Mouse (Mus musculus): ENCODE data around the gene Scg3.
"Not testable (repeated sequence)": the region's sequence is repeated elsewhere in the genome, so short reads cannot be mapped to it uniquely, and the experiment has no call there.

Scg3 gene

DNA sequence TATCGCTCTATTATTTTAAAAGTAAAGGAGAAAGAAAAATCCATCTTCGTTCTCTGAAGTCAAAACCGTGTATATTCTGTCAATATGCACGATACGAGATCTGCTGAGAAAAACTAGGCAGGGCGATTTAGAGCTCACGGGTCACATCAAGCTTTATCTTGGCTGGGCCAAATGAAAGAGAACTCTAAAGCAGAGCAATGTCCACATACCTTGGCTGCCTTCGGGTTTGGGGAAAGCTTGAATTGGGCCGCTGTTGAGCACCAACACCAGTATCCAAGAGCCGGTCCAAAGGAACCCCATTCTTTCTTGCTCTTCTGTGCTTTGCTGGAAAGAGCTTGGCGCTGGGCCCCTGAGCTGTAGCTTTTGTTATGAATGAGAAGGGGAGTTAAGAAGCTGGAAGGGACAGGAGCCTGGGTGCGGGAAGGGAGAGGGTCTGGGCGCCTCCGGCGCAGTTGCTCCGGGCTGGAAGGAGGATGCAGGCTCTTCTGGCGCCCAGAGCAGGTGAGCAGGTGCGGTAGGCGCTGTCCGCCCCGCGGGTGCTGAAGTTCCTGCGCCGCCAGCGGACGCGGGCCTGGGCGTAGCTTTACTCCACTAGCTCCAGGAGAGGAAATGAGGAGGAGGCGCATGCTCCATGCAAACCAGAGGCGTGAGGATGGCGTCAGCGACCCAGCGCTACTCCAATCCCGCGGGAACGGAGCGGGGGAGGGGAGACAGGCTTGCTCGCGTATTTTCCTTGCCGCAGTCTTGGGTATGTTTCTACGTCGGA, at the start of gene Scg3:
Gene Scg3, minus strand, starts transcription at position 631 of the 766 bp plus-strand sequence.
- peak; percentile 94 for DNase-seq (ENCODE audit: low spot score)

DNA sequence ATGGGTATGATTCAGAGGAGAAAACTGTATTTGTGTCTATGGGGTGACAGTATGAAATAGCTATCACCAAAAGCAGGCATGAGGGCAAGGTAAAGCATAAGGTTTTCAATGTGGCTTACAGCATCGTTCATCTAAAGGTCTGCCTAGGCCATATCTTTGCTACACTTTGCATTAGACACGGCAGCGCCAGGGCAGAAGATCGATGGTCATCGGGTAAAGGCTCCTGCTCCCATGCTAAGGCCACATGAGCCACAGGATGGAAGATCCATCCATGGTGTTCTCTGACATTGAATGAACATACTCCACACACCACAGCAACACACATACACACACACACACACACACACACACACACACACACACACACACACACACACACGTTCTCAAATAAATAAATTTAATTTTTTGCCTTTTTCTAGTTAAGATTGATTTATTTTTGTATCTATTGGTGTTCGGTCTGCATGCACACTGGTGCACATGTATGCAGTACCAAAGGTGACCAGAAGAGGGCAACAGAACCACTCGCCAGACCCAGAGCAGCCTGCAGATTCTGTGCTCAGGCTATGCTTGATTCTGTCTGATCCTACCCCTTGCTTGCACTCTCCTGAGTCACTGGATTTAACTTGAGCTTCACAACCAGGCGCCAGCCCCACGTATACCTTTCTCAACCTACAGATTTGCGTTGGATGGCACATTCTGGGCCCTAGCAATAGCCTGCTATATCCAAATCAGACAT, 36.3 kb upstream of the Scg3 start:
- peak; percentile 87 for DNase-seq (ENCODE audit: low spot score)

DNA sequence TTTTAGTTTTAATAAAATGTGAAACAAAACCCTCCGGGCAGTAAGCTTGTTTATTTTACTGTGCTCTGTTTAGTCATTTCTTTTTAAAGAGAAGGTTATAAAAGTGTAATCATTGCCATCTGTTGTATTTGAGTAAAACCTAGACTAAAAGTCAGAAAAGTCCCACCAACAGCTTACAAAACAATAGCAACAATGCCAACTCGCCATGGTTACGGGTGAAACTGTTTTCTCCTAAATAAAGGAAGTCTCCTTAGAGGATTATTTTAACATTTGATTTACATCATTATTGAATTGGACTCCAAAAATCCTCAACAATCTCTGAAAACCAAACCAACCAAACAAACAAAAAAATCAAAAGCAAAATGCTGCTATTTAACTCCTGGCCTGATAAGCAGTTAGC, 35.6 kb upstream of the Scg3 start:
- no peak for DNase-seq (ENCODE audit: low spot score)

- no peak for DNase-seq (ENCODE audit: low spot score)
Measured at GRCm38 (mm10) chr9:75684772-75685171, 916 bp upstream of the Scg3 start.

GRCm38 (mm10) chr9:75684292-75684691, 436 bp upstream of the Scg3 start:
- no peak for DNase-seq (ENCODE audit: low spot score)

DNA sequence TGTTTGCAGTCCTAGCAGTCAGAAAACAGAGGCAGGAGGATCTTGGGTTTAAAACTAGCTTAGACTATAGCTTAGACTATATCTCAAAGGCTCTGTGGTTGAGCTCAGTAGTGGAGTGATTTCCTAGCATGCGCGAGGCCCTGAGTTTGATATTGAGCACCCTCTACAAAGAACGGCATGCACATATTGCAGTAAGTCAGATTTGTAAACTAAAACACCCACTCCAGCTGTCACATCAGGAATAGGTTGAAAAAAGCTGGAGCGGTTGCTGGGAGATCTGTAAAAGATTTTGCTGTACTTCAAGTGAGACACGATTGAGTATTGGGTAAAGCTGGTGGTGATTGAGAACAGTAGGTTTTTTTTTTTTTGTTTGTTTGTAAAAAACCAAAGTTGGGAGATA, 3.2 kb downstream of the Scg3 start:
- no peak for DNase-seq (ENCODE audit: low spot score)

GRCm38 (mm10) chr9:75679629-75680028, 4.2 kb downstream of the Scg3 start:
- no peak for DNase-seq (ENCODE audit: low spot score)

- no peak for DNase-seq (ENCODE audit: low spot score)
Measured at GRCm38 (mm10) chr9:75678341-75678740, 5.5 kb downstream of the Scg3 start.

DNA sequence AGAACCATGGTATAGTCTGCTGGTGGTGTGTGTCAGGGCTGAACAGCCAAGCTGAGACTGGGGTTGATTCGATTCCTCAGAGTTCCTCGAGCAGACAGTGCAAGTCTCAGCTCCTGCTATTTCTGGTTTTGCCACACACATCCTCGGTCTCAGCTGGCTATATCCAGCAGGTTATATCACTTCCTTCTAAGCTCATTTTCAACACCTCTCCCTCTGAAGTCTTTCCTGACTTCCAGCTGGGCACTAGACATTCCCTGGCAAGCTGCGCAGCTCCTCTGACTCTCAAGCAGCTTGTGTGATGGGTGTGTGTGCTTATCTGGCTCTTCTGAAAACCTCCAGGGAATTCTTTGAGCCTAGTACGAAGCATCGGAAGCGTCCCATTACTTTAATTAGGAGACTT, 7.6 kb downstream of the Scg3 start:
- no peak for DNase-seq (ENCODE audit: low spot score)

DNA sequence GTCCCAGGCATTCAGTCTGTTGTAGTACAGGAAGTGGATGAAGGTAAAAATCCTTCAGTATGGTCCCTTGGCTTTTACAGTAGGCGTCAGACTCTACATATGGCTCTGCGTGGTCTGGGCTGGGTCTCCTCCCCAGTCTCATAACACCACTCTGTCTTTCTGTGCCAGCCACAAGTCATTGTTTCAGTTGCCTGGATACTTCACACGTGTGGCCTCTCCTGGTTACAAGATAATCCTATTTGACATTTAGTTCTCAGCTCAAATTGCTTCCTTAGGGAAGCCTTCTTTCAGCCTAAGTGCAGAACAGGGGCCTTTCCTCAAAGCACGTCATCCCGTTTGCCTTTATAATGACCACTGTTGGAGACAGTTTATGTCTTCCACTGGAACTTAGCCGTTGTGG, 11.1 kb downstream of the Scg3 start:
- no peak for DNase-seq (ENCODE audit: low spot score)

- no peak for DNase-seq (ENCODE audit: low spot score)
Measured at GRCm38 (mm10) chr9:75666612-75667011, 17.2 kb downstream of the Scg3 start.

GRCm38 (mm10) chr9:75665364-75665763, 18.5 kb downstream of the Scg3 start:
- no peak for DNase-seq (ENCODE audit: low spot score)

GRCm38 (mm10) chr9:75660917-75661316, 22.9 kb downstream of the Scg3 start:
- DNase-seq (ENCODE audit: low spot score): no peak

- not testable (repeated sequence) for DNase-seq (ENCODE audit: low spot score)
Measured at GRCm38 (mm10) chr9:75656456-75656855, 27.4 kb downstream of the Scg3 start.

GRCm38 (mm10) chr9:75653981-75654911, 29.6 kb downstream of the Scg3 start:
- DNase-seq (ENCODE audit: low spot score): no peak

DNA sequence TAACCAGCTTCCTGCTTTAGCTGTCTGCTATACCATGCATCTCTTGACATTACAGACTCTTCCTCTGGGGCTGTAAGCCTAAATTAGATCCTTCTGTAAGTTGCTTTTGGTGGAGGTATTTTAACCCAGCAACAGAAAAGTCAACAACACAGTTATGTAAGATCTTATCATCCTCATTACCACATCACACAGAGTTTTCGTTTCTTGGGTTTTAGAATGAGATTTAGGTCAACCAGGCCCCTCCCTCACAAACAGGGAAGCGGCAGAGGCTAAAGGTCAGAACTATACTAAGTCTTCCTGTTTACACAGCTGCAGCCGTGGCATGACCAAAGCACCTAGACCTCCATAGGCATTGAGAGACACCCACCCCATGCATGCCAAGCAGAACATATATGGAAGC, 38.5 kb downstream of the Scg3 start:
- DNase-seq (ENCODE audit: low spot score): peak; percentile 71

DNA sequence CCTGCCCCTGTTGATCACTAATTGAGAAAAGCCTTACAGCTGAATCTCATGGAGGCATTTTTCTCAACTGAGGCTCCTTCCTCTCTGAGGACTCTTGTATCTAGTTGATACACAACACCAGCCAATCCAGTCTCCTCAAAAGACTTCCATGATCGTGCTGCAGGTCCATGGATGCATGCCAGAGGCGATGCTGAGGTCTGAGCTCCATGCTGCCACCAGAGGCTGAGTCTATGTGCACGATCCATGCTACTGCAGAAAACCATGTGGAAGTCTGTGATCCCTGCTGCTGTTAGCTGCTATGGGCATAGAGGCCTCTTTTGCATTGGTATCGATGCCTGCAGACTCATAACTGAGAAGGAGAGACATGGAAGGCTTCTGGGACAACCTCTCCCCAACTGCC, 49.6 kb downstream of the Scg3 start:
- no peak for DNase-seq (ENCODE audit: low spot score)

GRCm38 (mm10) chr9:75633603-75634002, 50.3 kb downstream of the Scg3 start:
- no peak for DNase-seq (ENCODE audit: low spot score)

DNA sequence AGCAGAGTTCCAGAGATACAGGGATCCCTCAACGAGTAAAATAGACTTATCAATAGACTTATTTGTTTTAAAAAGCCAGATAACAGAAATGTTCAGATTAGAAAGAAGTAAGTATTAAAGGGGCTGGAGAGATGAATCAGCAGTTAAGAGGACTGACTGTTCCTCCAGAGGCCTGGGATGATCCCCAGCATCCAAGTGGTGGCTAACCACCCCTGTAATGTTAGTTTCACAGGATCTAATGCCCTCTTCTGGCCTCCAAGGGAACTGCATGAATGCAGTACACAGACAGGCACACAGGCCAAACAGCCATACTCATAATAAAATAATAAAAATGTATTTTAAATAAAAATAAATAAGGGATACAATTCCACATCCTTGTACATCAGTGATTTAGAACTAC, 51.0 kb downstream of the Scg3 start:
- peak; percentile 53 for DNase-seq (ENCODE audit: low spot score)

DNA sequence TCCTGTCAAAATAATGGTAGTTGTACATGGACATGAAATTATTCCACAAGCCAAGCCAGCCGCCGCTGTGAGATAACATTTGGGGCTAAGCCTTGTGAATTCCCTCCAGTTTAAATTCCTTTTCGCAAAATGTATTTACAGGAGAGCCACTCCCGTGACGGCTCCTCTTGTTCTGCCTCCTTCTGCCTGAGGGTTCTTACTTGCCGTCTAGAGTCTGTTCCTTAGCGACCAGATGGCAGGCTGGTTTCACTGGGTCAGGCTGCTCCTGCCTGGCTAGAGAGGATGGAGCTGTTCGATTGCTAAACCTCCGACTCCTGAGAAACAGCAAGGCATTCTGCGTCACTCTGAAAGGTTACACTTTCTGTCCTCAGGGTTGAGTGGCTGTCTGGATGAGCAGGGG, 51.7 kb downstream of the Scg3 start:
- no peak for DNase-seq (ENCODE audit: low spot score)

DNA sequence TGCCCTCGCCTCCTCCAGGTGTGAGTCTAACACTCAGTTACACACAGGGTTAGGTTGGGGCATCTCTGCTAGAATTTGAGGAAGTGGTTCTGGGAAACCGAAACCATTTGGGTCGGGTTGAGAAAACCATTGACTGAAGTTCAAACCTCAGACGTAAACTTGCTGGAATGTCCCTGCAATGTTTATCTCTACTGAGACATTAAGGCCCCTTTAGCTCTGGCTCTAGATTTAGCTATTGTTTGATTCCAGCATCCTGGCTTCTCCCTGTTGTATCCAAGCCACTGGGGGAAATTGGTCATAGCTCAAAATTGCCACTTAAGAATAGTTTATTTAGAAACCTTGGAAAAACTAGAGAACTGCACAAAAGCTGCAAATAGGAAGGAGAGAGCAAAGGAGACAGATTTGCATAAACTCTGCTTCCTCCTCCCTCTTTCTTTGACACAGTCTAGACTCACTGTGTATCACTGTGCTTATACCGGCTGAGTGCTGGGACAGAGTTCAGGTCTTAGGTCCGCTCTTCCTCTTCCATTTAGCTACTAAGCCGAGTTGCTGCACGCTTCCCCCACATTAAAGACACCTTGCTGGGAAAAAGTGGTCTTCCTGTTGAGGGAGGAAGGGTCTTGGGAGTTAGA, 52.9 kb downstream of the Scg3 start:
- DNase-seq (ENCODE audit: low spot score): no peak

GRCm38 (mm10) chr9:75626308-75626604, 57.6 kb downstream of the Scg3 start:
- no peak for DNase-seq (ENCODE audit: low spot score)
